Mouse (Mus musculus) kidney, embryonic 14.5 days (tissue): ENCODE results near the gene Rassf3. TPM values are rescaled to one million over a fixed set of nuclear protein-coding genes. Genes with fewer than 3 reads are reported as not detected.

Experiments used
- ATAC-seq: fragments of 200-750 bp; cut with Nextera tagmentation; 2 replicates; pipeline ENCODE4 v1.8.0; 2017; ENCODE audit warnings: moderate number of reproducible peaks, mild to moderate bottlenecking, moderate TSS enrichment, moderate library complexity; ENCODE audit not compliant: low FRiP score, low TSS enrichment
- H3K27ac ChIP-seq: fragments of 300-500 bp; sonication (generic); 2 replicates; pipeline ENCODE4 v1.5.1; 2014; ENCODE audit warnings: low read depth, mild to moderate bottlenecking, low read length, moderate library complexity, mixed read lengths
- H3K27me3 ChIP-seq: fragments of 300-500 bp; sonication (generic); 2 replicates; pipeline ENCODE4 v1.6.1; 2014; ENCODE audit warnings: mild to moderate bottlenecking, low read length; ENCODE audit not compliant: control insufficient read depth, insufficient read depth
- H3K36me3 ChIP-seq: fragments of 300-500 bp; sonication (generic); 2 replicates; pipeline ENCODE4 v1.6.1; 2014; ENCODE audit warnings: low read length, mixed read lengths; ENCODE audit not compliant: control insufficient read depth, insufficient read depth
- H3K4me1 ChIP-seq: fragments of 300-500 bp; sonication (generic); 2 replicates; pipeline ENCODE4 v1.6.1; 2014; ENCODE audit warnings: low read length, mixed read lengths; ENCODE audit not compliant: control insufficient read depth, insufficient read depth
- H3K4me2 ChIP-seq: fragments of 300-500 bp; sonication (generic); replicated peaks from 2 replicates; pipeline ENCODE4 v1.6.1; 2014; ENCODE audit warnings: low read depth, mild to moderate bottlenecking, low read length
- H3K4me3 ChIP-seq: fragments of 300-500 bp; sonication (generic); 2 replicates; pipeline ENCODE4 v1.5.1; 2014; ENCODE audit warnings: mild to moderate bottlenecking, low read length
- H3K9ac ChIP-seq: fragments of 300-500 bp; sonication (generic); 2 replicates; pipeline ENCODE4 v1.6.1; 2014; ENCODE audit warnings: low read depth, mild to moderate bottlenecking, low read length, moderate library complexity
- H3K9me3 ChIP-seq: fragments of 300-500 bp; sonication (generic); 2 replicates; pipeline ENCODE4 v1.6.1; 2016; ENCODE audit warnings: low read length; ENCODE audit not compliant: control insufficient read depth
- WGBS: fragments of 180-500 bp; shearing (Covaris S2); extraction: QIAGEN DNeasy Blood & Tissue Kit; methylation state at CpG from one replicate; pipeline ENCODE4 v1.1.7; 2014; 5-methylcytosine and 5-hydroxymethylcytosine counted together
- polyA plus RNA-seq: library from polyadenylated mRNA; unstranded; fragments of >200 nt; fragmentation: Nextera tagmentation; extraction: Ambion mirVana; gene quantifications from 2 replicates; pipeline ENCODE4 v1.2.1, GENCODE M21; 2014

Rassf3 gene
- polyA plus RNA-seq, 1 experiment from 2014 or later: 13.5 TPM

DNA sequence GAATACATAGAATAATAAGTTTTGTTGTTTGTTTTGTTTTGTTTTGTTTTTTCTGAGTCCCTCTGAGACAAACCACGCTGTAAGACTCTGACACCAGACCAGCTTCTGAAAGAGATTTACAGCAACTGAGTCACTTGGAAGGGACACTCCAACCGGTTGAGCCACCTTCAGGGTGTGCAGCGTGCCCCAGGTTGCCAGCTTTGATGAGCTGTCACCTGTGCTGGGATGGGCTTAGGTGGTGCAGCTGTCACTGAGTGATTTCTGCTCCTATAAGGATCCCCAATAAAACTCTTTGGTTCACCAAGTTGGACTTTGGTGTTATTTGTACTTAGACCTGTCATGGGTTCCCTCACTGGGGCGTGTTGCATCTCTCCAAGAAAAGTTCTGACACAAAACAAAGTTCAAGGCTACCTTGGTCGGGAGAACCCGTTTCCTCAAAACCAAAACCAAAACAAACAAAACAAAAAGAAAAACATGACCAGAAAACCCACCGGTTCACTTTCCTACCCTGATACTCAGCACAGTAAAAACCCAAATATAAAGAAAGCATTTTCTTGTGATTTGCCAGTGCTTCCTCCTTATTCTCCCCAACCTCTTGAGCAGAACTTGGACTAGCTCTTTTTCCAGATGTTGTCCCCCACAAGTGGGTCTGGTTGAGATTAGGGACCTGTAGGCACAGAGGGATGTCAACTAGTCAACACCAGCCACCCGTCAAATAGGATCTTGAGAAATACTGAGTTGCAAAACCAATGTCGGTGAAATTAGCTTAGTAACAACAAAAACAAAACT lies 17.4 kb upstream of the Rassf3 start:
- no peaks in the 10 kb centered on the region for H3K27me3 ChIP-seq
- WGBS: 77% methylated on average over 9 of the region's 9 CpGs
- no peaks in the 10 kb centered on the region for H3K36me3 ChIP-seq
- H3K27ac ChIP-seq: no peak overlapping the region
- H3K9ac ChIP-seq: no peak overlapping the region
- H3K9me3 ChIP-seq: no peaks in the 10 kb centered on the region
- no peak overlapping the region for H3K4me2 ChIP-seq
- no peak for ATAC-seq
- no peak overlapping the region for H3K4me3 ChIP-seq
- peaks cover 12% of the 10 kb centered on the region; the same call in 1 of the 2 replicates for H3K4me1 ChIP-seq

DNA sequence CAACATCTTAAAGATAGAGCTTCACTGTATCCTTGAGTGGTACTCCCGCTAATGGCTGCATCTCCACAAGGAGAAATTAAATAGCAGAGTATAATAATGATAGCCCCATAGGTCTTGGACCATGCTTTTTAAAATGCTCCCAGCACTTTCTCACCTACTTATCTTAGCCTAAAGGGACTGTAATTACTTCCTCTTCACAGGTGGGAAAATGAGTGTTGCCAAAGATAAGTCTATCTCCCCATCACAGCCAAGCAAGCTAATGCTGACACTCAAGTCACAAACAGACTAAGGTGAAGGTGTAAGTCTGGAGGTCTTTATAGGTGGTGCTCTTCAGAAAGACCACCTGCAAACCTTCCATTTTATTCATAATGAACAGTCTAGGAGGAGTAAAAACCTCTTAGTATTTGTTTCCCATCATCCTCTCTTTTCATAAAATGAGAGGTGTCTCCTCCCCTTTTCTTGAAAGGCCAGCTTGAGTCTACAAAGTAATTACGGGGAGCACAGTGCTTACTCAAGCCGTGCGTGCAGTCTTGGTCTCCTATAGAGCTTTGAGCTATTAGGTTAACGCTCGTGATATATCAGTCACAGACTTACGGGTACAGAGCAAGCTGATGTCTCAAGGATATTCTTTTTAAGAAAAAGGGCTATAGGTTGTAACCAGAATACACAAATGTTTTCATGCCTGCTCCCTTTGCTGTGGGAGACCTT lies 16.6 kb upstream of the Rassf3 start:
- Histone ChIP-seq H3K27ac (no peak overlapping the region), H3K36me3 (no peaks in the 10 kb centered on the region), H3K4me2 (no peak overlapping the region), H3K27me3 (no peaks in the 10 kb centered on the region), H3K9me3 (no peaks in the 10 kb centered on the region), H3K4me3 (no peak overlapping the region), H3K4me1 (peaks cover 9% of the 10 kb centered on the region; the same call in 1 of the 2 replicates), H3K9ac (no peak overlapping the region)
- no peak for ATAC-seq
- WGBS: 59% methylated on average over 7 of the region's 7 CpGs

DNA sequence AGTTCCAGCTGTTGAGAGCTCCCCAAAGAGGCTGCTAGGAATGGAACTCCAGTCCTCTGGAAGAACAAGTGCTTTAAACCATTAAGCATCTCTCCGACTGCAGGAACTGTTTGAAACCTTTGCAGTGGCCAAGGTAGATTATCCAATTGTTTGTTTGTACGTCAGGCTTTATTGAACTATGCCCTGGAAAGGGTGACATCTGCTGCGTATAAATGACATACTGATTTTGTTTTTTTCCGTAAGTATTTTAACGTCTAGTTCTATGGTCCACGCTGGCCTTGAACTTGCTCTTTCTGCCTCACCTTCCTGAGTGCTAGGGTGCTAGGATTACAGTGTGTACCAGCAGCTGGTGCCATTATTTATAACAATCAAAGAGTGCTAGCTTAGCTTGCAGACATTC lies 13.8 kb upstream of the Rassf3 start:
- no peak overlapping the region for H3K4me2 ChIP-seq
- no peak overlapping the region for H3K4me3 ChIP-seq
- no peak overlapping the region for H3K27ac ChIP-seq
- H3K4me1 ChIP-seq: 0 out of 2 replicates have a peak, but pooled peaks cover 6% of the 10 kb centered on the region
- no peak for ATAC-seq
- H3K27me3 ChIP-seq: no peaks in the 10 kb centered on the region
- H3K9me3 ChIP-seq: no peaks in the 10 kb centered on the region
- H3K9ac ChIP-seq: no peak overlapping the region
- WGBS: 88% methylated on average over 6 of the region's 6 CpGs
- no peaks in the 10 kb centered on the region for H3K36me3 ChIP-seq

DNA sequence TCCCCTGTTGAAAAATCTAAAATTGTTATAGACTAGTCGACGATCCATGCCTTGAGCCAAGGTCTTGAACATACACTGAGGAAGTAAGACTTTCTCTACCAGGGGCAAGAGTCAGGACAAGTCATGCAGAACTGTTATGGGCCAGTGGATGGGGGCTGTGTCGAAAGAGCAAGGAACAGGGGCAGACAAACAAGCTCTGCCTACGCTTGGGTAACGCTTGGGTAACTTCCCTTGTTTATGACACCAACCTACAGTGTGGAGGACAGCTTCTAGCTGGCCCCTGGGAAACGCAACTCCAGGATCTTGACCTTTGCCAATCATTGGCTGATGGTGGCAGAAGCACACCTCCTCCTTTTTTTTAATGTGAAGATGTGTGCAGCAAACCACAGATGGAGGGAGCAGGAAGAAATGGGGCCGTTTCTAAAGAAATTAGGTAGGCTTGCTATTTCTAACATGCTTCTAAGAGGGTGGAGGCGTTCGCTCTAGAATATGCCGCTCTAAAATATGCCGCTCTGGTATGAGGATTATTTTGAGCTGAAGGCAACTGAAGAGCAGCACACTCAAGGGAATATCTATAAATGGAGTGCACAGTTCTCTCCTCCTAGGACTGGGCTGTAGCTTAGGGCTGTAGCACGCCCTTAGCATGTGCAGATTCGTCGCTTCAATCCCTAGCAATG lies 12.6 kb upstream of the Rassf3 start:
- Histone ChIP-seq H3K9ac (no peak overlapping the region), H3K4me1 (0 out of 2 replicates have a peak, but pooled peaks cover 6% of the 10 kb centered on the region), H3K9me3 (no peaks in the 10 kb centered on the region), H3K4me3 (no peak overlapping the region), H3K27ac (peak overlapping the region; percentile 37; the same call in 1 of the 2 replicates), H3K36me3 (no peaks in the 10 kb centered on the region), H3K27me3 (no peaks in the 10 kb centered on the region), H3K4me2 (no peak overlapping the region)
- 60% methylated on average over 14 of the region's 14 CpGs for WGBS
- peak; percentile 98 for ATAC-seq

DNA sequence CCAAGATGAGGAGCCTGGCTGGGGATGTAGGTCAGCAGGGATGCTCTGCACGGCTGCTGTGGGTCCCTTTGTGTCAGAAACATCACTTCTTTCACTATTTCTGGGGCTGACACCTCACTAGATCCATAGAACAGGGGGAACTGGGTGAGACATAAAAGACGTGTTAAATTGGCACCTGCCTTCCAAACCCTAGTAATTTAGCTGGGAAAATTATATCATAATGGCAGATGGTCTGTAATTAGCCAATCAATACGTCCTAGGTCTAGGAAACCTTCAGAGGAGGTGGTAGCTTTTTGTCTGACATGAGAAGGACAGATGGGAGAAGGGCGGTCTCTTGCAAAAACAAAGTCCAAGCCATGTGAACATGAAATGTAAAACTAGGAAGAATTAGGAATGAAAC lies 11.6 kb upstream of the Rassf3 start:
- Histone ChIP-seq H3K27ac (no peak overlapping the region), H3K4me2 (no peak overlapping the region), H3K9me3 (no peaks in the 10 kb centered on the region), H3K27me3 (no peaks in the 10 kb centered on the region), H3K4me1 (0 out of 2 replicates have a peak, but pooled peaks cover 6% of the 10 kb centered on the region), H3K36me3 (no peaks in the 10 kb centered on the region), H3K4me3 (no peak overlapping the region), H3K9ac (no peak overlapping the region)
- ATAC-seq: no peak
- 57% methylated on average over 4 of the region's 4 CpGs for WGBS

DNA sequence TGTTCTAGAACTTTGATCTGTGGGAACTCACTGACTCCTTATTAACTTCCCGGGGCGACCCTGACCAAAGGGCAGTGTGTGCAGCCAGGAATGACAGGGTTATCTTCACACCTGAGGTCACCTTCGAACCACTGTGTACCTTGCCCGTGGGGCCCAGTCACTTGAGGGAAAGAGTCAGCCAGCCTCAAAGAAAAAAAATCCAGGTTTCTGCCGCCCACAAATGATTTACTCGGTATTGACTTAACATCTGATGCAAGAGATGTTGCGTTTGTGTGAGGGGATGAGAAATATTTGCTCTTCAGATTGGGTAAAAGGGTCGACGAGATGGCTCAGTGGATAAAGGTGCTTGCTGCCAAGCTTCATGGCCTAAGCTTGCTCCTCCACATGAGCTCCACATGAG lies 10.2 kb upstream of the Rassf3 start:
- no peak overlapping the region for H3K4me2 ChIP-seq
- ATAC-seq: no peak
- H3K4me1 ChIP-seq: 0 out of 2 replicates have a peak, but pooled peaks cover 6% of the 10 kb centered on the region
- no peak overlapping the region for H3K4me3 ChIP-seq
- no peaks in the 10 kb centered on the region for H3K27me3 ChIP-seq
- WGBS: 78% methylated on average over 9 of the region's 9 CpGs
- H3K36me3 ChIP-seq: no peaks in the 10 kb centered on the region
- no peak overlapping the region for H3K27ac ChIP-seq
- no peak overlapping the region for H3K9ac ChIP-seq
- no peaks in the 10 kb centered on the region for H3K9me3 ChIP-seq

DNA sequence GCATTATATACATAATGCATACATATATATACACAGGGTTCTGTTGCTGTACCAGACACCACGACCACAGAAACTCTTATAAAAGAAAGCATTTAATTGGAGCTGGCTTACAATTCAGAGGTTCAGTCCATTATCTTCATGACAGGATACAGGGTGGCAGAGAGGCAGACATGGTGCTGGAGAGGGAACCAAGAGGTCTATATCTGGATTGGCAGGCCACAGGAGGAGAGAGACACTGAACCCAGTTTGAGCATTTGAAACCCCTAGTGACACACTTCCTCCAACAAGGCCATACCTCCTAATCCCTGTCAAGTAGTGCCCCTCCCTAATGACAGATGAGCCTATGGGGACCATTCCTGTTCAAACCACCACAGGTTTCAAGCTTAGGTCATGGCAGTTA lies 7.2 kb upstream of the Rassf3 start:
- no peak overlapping the region for H3K9ac ChIP-seq
- no peak for ATAC-seq
- H3K36me3 ChIP-seq: no peaks in the 10 kb centered on the region
- no peak overlapping the region for H3K4me2 ChIP-seq
- 72% methylated on average over 1 of the region's 1 CpGs for WGBS
- H3K27me3 ChIP-seq: no peaks in the 10 kb centered on the region
- no peaks in the 10 kb centered on the region for H3K9me3 ChIP-seq
- H3K4me3 ChIP-seq: no peak overlapping the region
- no peaks in the 10 kb centered on the region for H3K4me1 ChIP-seq
- H3K27ac ChIP-seq: no peak overlapping the region

DNA sequence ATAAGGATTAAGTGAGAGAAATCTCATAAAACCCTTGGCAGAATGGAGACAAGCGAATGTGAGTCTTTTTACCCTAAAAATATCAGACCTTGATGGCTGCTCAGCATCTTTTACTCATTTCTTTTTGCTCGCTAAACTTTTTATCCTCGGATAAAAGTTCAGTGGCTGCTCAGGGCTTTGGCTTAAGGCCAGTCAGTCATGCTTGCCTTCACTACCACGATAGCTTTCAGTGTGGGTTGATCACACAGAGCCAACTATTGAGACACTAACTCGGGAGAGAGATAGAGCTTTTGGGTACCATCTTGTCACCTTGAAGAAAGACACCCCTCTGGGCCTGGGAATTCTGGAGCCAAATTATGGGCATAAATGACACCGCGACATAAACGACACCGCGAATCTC lies 5.0 kb upstream of the Rassf3 start:
- no peak overlapping the region for H3K9ac ChIP-seq
- no peaks in the 10 kb centered on the region for H3K27me3 ChIP-seq
- ATAC-seq: no peak

More for the DNA sequence above, 5.0 kb upstream of the Rassf3 start:
- Histone ChIP-seq H3K27ac (no peak overlapping the region), H3K4me3 (no peak overlapping the region), H3K4me2 (no peak overlapping the region), H3K36me3 (no peaks in the 10 kb centered on the region), H3K9me3 (no peaks in the 10 kb centered on the region), H3K4me1 (peaks cover 6% of the 10 kb centered on the region; the same call in 1 of the 2 replicates)
- 88% methylated on average over 10 of the region's 10 CpGs for WGBS
